Mouse (Mus musculus) liver, postnatal 0 days (tissue): Measurements from ENCODE around the gene Prkca. TPM values are rescaled to one million over a fixed set of nuclear protein-coding genes. Genes with fewer than 3 reads are reported as not detected.

Experiments
- ATAC-seq: fragments of 200-750 bp; cut with Nextera tagmentation; 2 replicates; pipeline ENCODE4 v1.8.0; 2017; ENCODE audit warnings: mild to moderate bottlenecking, moderate library complexity
- DNase-seq: peaks from one replicate; pipeline ENCODE4 v3.0.0-alpha.2; 2016
- H3K27ac ChIP-seq: fragments of 300-500 bp; sonication (generic); 2 replicates; pipeline ENCODE4 v1.5.1; 2014; ENCODE audit warnings: antibody characterized with exemption, moderate library complexity, mild to moderate bottlenecking, low read depth
- H3K27me3 ChIP-seq: fragments of 300-500 bp; sonication (generic); 2 replicates; pipeline ENCODE4 v1.6.1; 2014; ENCODE audit warnings: low read length, control low read depth, mixed read lengths; ENCODE audit not compliant: insufficient read depth
- H3K36me3 ChIP-seq: fragments of 300-500 bp; sonication (generic); replicated peaks from 2 replicates; pipeline ENCODE4 v1.6.1; 2014; ENCODE audit warnings: mild to moderate bottlenecking, control low read depth, low read length, moderate library complexity, mixed read lengths; ENCODE audit not compliant: insufficient read depth
- H3K4me1 ChIP-seq: fragments of 300-500 bp; sonication (generic); 2 replicates; pipeline ENCODE4 v1.6.1; 2014; ENCODE audit warnings: antibody characterized with exemption, mild to moderate bottlenecking, control low read depth; ENCODE audit not compliant: insufficient read depth
- H3K4me2 ChIP-seq: fragments of 300-500 bp; sonication (generic); 2 replicates; pipeline ENCODE4 v1.6.1; 2014; ENCODE audit warnings: low read depth, mild to moderate bottlenecking, low read length, moderate library complexity, mixed read lengths
- H3K4me3 ChIP-seq: fragments of 300-500 bp; sonication (generic); 2 replicates; pipeline ENCODE4 v1.5.1; 2014; ENCODE audit warnings: low read depth, low read length
- H3K9ac ChIP-seq: fragments of 300-500 bp; sonication (generic); replicated peaks from 2 replicates; pipeline ENCODE4 v1.6.1; 2014; ENCODE audit warnings: mild to moderate bottlenecking, moderate library complexity
- H3K9me3 ChIP-seq: fragments of 300-500 bp; sonication (generic); 2 replicates; pipeline ENCODE4 v1.6.1; 2016; ENCODE audit warnings: mild to moderate bottlenecking, control low read depth, low read length, mixed read lengths
- CTCF ChIP-seq: sonication (generic); IDR thresholded peaks from 2 replicates; pipeline ENCODE4 v1.5.1; 2016; ENCODE audit warnings: antibody characterized with exemption, low read depth
- EP300 ChIP-seq: IDR thresholded peaks from 2 replicates; pipeline ENCODE4 v1.6.1; 2016; ENCODE audit warnings: antibody characterized with exemption, low read depth, mild to moderate bottlenecking
- WGBS: fragments of 180-500 bp; shearing (Covaris S2); extraction: QIAGEN DNeasy Blood & Tissue Kit; methylation state at CpG from one replicate; pipeline ENCODE4 v1.1.7; 2014; ENCODE audit not compliant: insufficient replicate concordance; 5-methylcytosine and 5-hydroxymethylcytosine counted together
- polyA plus RNA-seq: library from polyadenylated mRNA; unstranded; fragments of >200 nt; fragmentation: Nextera tagmentation; extraction: Ambion mirVana; gene quantifications from 2 replicates; pipeline ENCODE4 v1.2.1, GENCODE M21; 2015

The Prkca gene
- polyA plus RNA-seq, 1 experiment from 2014 or later = 3.0 TPM

GRCm38 (mm10) chr11:108210749-108211148 lies 133.0 kb downstream of the Prkca start:
- Histone ChIP-seq H3K36me3 (no peaks in the 10 kb centered on the region), H3K27me3 (no peaks in the 10 kb centered on the region), H3K4me2 (no peak overlapping the region), H3K4me1 (peaks cover 23% of the 10 kb centered on the region), H3K4me3 (no peak overlapping the region), H3K9me3 (no peaks in the 10 kb centered on the region), H3K27ac (no peak overlapping the region), H3K9ac (no peak overlapping the region)
- no peak for ATAC-seq
- WGBS = 76% methylated on average over 7 of the region's 7 CpGs
- TF ChIP-seq EP300 (no peak), CTCF (no peak)
- DNase-seq = no peak

- Histone ChIP-seq H3K27me3 (no peaks in the 10 kb centered on the region), H3K27ac (no peak overlapping the region), H3K4me1 (peaks cover 16% of the 10 kb centered on the region), H3K36me3 (no peaks in the 10 kb centered on the region), H3K9ac (no peak overlapping the region), H3K9me3 (no peaks in the 10 kb centered on the region), H3K4me3 (no peak overlapping the region), H3K4me2 (no peak overlapping the region)
- 72% methylated on average over 2 of the region's 2 CpGs for WGBS
- no peak for ATAC-seq
- DNase-seq = no peak
- TF ChIP-seq EP300 (no peak), CTCF (no peak)
Observed at GRCm38 (mm10) chr11:108206602-108207001, 137.1 kb downstream of the Prkca start.

GRCm38 (mm10) chr11:108204895-108205248 lies 138.9 kb downstream of the Prkca start:
- Histone ChIP-seq H3K4me2 (no peak overlapping the region), H3K4me1 (0 out of 2 replicates have a peak, but pooled peaks cover under 1% of the 10 kb centered on the region), H3K9me3 (no peaks in the 10 kb centered on the region), H3K4me3 (no peak overlapping the region), H3K9ac (no peak overlapping the region), H3K36me3 (no peaks in the 10 kb centered on the region), H3K27ac (no peak overlapping the region), H3K27me3 (no peaks in the 10 kb centered on the region)
- no peak for TF ChIP-seq CTCF
- no peak for TF ChIP-seq EP300
- ATAC-seq (no peak), DNase-seq (no peak)
- 65% methylated on average over 5 of the region's 5 CpGs for WGBS

- Histone ChIP-seq H3K9ac (no peak overlapping the region), H3K9me3 (no peaks in the 10 kb centered on the region), H3K27ac (no peak overlapping the region), H3K4me3 (no peak overlapping the region), H3K27me3 (no peaks in the 10 kb centered on the region), H3K4me2 (no peak overlapping the region), H3K36me3 (no peaks in the 10 kb centered on the region), H3K4me1 (no peaks in the 10 kb centered on the region)
- DNase-seq = no peak
- 76% methylated on average over 7 of the region's 7 CpGs for WGBS
- TF ChIP-seq EP300 (no peak), CTCF (no peak)
- ATAC-seq = no peak
Observed at GRCm38 (mm10) chr11:108204202-108204894, 139.4 kb downstream of the Prkca start.

DNA sequence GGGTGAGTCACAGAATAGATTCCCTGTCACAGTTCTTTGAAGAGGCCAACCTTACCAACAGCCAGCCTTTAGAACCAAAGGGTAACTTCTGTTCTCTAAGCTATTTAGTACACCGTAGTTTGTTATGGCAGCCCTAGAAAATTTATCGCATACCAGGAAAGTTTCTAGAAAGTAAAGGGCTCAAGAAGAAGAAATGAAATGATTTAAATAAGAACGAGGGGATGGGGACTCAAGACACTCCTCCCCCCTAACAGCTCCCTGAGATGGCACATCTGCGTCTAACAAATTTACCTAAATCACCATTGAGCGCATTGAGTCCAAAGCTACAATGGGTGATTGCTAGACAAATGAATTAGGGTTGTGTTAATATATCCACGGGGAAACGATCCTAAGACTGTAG lies 140.9 kb downstream of the Prkca start:
- H3K4me2 ChIP-seq = no peak overlapping the region
- no peak overlapping the region for H3K27ac ChIP-seq
- no peak overlapping the region for H3K9ac ChIP-seq
- no peaks in the 10 kb centered on the region for H3K27me3 ChIP-seq
- TF ChIP-seq EP300 = no peak
- no peak for TF ChIP-seq CTCF
- no peaks in the 10 kb centered on the region for H3K4me1 ChIP-seq
- H3K36me3 ChIP-seq = no peaks in the 10 kb centered on the region
- WGBS = 84% methylated on average over 7 of the region's 7 CpGs
- DNase-seq (no peak), ATAC-seq (no peak)
- no peaks in the 10 kb centered on the region for H3K9me3 ChIP-seq
- no peak overlapping the region for H3K4me3 ChIP-seq

GRCm38 (mm10) chr11:108200679-108201586 lies 142.8 kb downstream of the Prkca start:
- H3K4me1 ChIP-seq = 0 out of 2 replicates have a peak, but pooled peaks cover 3% of the 10 kb centered on the region
- ATAC-seq (no peak), DNase-seq (no peak)
- TF ChIP-seq CTCF = no peak
- TF ChIP-seq EP300 = no peak
- no peaks in the 10 kb centered on the region for H3K9me3 ChIP-seq
- H3K4me2 ChIP-seq = no peak overlapping the region
- H3K4me3 ChIP-seq = no peak overlapping the region
- 84% methylated on average over 15 of the region's 15 CpGs for WGBS
- H3K36me3 ChIP-seq = no peaks in the 10 kb centered on the region
- no peak overlapping the region for H3K27ac ChIP-seq
- H3K27me3 ChIP-seq = no peaks in the 10 kb centered on the region
- no peak overlapping the region for H3K9ac ChIP-seq
